Mouse (Mus musculus) MEL-GATA-1-ER (cell line): ENCODE results near the gene Sardh.

ENCODE experiments used
- DNase-seq: peaks from one replicate; pipeline ENCODE4 v3.0.0-alpha.2; 2012; ENCODE audit warnings: low read depth; ENCODE audit errors: extremely low read depth

Gene Sardh

GRCm38 (mm10) chr2:27248211-27248610 lies at the start of gene Sardh:
Gene Sardh (minus strand): TSS chr2:27248337.
- no peak for DNase-seq

GRCm38 (mm10) chr2:27296656-27297406 lies 48.7 kb upstream of the Sardh start:
- no peak for DNase-seq

GRCm38 (mm10) chr2:27294777-27295176 lies 46.6 kb upstream of the Sardh start:
- no peak for DNase-seq

- DNase-seq, result peak; percentile 18
Measured at GRCm38 (mm10) chr2:27289019-27289418, 40.9 kb upstream of the Sardh start.

GRCm38 (mm10) chr2:27286971-27287710 lies 39.0 kb upstream of the Sardh start:
- no peak for DNase-seq

GRCm38 (mm10) chr2:27284441-27284840 lies 36.3 kb upstream of the Sardh start:
- no peak for DNase-seq

GRCm38 (mm10) chr2:27281771-27282170 lies 33.6 kb upstream of the Sardh start:
- DNase-seq, result no peak

- DNase-seq, result peak; percentile 26
Measured at GRCm38 (mm10) chr2:27280920-27281611, 32.9 kb upstream of the Sardh start.

GRCm38 (mm10) chr2:27278859-27279258 lies 30.7 kb upstream of the Sardh start:
- no peak for DNase-seq

GRCm38 (mm10) chr2:27268325-27268724 lies 20.2 kb upstream of the Sardh start:
- DNase-seq, result no peak

GRCm38 (mm10) chr2:27265819-27266218 lies 17.7 kb upstream of the Sardh start:
- DNase-seq, result no peak

GRCm38 (mm10) chr2:27262984-27263383 lies 14.8 kb upstream of the Sardh start:
- DNase-seq, result no peak

GRCm38 (mm10) chr2:27251434-27251833 lies 3.3 kb upstream of the Sardh start:
- no peak for DNase-seq

GRCm38 (mm10) chr2:27247487-27247863 lies 662 bp downstream of the Sardh start:
- no peak for DNase-seq

- no peak for DNase-seq
Measured at GRCm38 (mm10) chr2:27246712-27247486, 1.2 kb downstream of the Sardh start.

- DNase-seq, result no peak
Measured at GRCm38 (mm10) chr2:27245947-27246346, 2.2 kb downstream of the Sardh start.

- DNase-seq, result no peak
Measured at GRCm38 (mm10) chr2:27237342-27237741, 10.8 kb downstream of the Sardh start.

GRCm38 (mm10) chr2:27235729-27236128 lies 12.4 kb downstream of the Sardh start:
- no peak for DNase-seq

GRCm38 (mm10) chr2:27232376-27232775 lies 15.8 kb downstream of the Sardh start:
- DNase-seq, result peak; percentile 92

GRCm38 (mm10) chr2:27229481-27230105 lies 18.5 kb downstream of the Sardh start:
- no peak for DNase-seq
